Mouse (Mus musculus): ENCODE measurements around the gene Dlx3.
A peak's percentile ranks its signal among the peaks of the same experiment; 100 is the strongest.

Gene Dlx3

GRCm38 (mm10) chr11:95119990-95120632 lies at the start of gene Dlx3:
TSS of gene Dlx3 (plus strand) at chr11:95120119.
- DNase-seq (ENCODE audit: low read depth, low spot score): peak; percentile 80

- no peak for DNase-seq (ENCODE audit: low read depth, low spot score)
Observed at GRCm38 (mm10) chr11:95070140-95071107, 49.5 kb upstream of the Dlx3 start.

GRCm38 (mm10) chr11:95071266-95071665 lies 48.7 kb upstream of the Dlx3 start:
- no peak for DNase-seq (ENCODE audit: low read depth, low spot score)

- no peak for DNase-seq (ENCODE audit: low read depth, low spot score)
Observed at GRCm38 (mm10) chr11:95072136-95072535, 47.8 kb upstream of the Dlx3 start.

GRCm38 (mm10) chr11:95072804-95073203 lies 47.1 kb upstream of the Dlx3 start:
- DNase-seq (ENCODE audit: low read depth, low spot score): no peak

- DNase-seq (ENCODE audit: low read depth, low spot score): no peak
Observed at GRCm38 (mm10) chr11:95073835-95074234, 46.1 kb upstream of the Dlx3 start.

- DNase-seq (ENCODE audit: low read depth, low spot score): no peak
Observed at GRCm38 (mm10) chr11:95074694-95075093, 45.2 kb upstream of the Dlx3 start.

GRCm38 (mm10) chr11:95075197-95076040 lies 44.5 kb upstream of the Dlx3 start:
- DNase-seq (ENCODE audit: low read depth, low spot score): no peak

GRCm38 (mm10) chr11:95076041-95076535 lies 43.8 kb upstream of the Dlx3 start:
- peak; percentile 72 for DNase-seq (ENCODE audit: low read depth, low spot score)

GRCm38 (mm10) chr11:95076536-95077111 lies 43.3 kb upstream of the Dlx3 start, which contains the start of gene Itga3:
TSS of gene Itga3 (minus strand) at chr11:95076801.
- peak; percentile 90 for DNase-seq (ENCODE audit: low read depth, low spot score)

- DNase-seq (ENCODE audit: low read depth, low spot score): no peak
Observed at GRCm38 (mm10) chr11:95077956-95078355, 42.0 kb upstream of the Dlx3 start.

- no peak for DNase-seq (ENCODE audit: low read depth, low spot score)
Observed at GRCm38 (mm10) chr11:95079256-95079875, 40.6 kb upstream of the Dlx3 start.

GRCm38 (mm10) chr11:95080783-95081182 lies 39.1 kb upstream of the Dlx3 start:
- DNase-seq (ENCODE audit: low read depth, low spot score): no peak

- no peak for DNase-seq (ENCODE audit: low read depth, low spot score)
Observed at GRCm38 (mm10) chr11:95082896-95083295, 37.0 kb upstream of the Dlx3 start.

GRCm38 (mm10) chr11:95084175-95084574 lies 35.7 kb upstream of the Dlx3 start:
- DNase-seq (ENCODE audit: low read depth, low spot score): peak; percentile 57

- DNase-seq (ENCODE audit: low read depth, low spot score): peak; percentile 93
Observed at GRCm38 (mm10) chr11:95084811-95085382, 35.0 kb upstream of the Dlx3 start.

- no peak for DNase-seq (ENCODE audit: low read depth, low spot score)
Observed at GRCm38 (mm10) chr11:95085710-95086109, 34.2 kb upstream of the Dlx3 start.

- no peak for DNase-seq (ENCODE audit: low read depth, low spot score)
Observed at GRCm38 (mm10) chr11:95086229-95086628, 33.7 kb upstream of the Dlx3 start.

GRCm38 (mm10) chr11:95087301-95088228 lies 32.4 kb upstream of the Dlx3 start:
- DNase-seq (ENCODE audit: low read depth, low spot score): no peak

Measured in ZHBTc4 (cell line).